Mouse (Mus musculus): ENCODE data around the gene Edc3. TPM values are rescaled to one million over a fixed set of nuclear protein-coding genes. Genes with fewer than 3 reads are reported as not detected.
"Not testable (repeated sequence)": the region's sequence is repeated elsewhere in the genome, so short reads cannot be mapped to it uniquely, and the experiment has no call there.

Gene Edc3
- polyA plus RNA-seq, 1 experiment from 2014 or later: 15.5 TPM

GRCm38 (mm10) chr9:57688606-57689005, 19.7 kb upstream of the Edc3 start:
- no peak overlapping the region for H3K9ac ChIP-seq (ENCODE audit: low read depth, low read length)
- H3K4me2 ChIP-seq: no peak overlapping the region
- H3K27ac ChIP-seq (ENCODE audit: low read depth, low read length): no peak overlapping the region
- no peaks in the 10 kb centered on the region for H3K27me3 ChIP-seq (ENCODE audit: control insufficient read depth, insufficient read depth, low read length)
- no peak for ATAC-seq (replicated peaks; ENCODE audit: insufficient number of reproducible peaks, low FRiP score, low TSS enrichment)
- no peaks in the 10 kb centered on the region for H3K36me3 ChIP-seq (ENCODE audit: control insufficient read depth, insufficient read depth, low read length)
- no peaks in the 10 kb centered on the region for H3K9me3 ChIP-seq (replicated peaks; ENCODE audit: control insufficient read depth, low read length)
- H3K4me3 ChIP-seq (ENCODE audit: low read depth, low read length): no peak overlapping the region
- no peaks in the 10 kb centered on the region for H3K4me1 ChIP-seq (ENCODE audit: control insufficient read depth, insufficient read depth, low read length)
- 72% methylated on average over 2 of the region's 2 CpGs for WGBS (ENCODE audit: insufficient replicate concordance)

GRCm38 (mm10) chr9:57694108-57694507, 14.2 kb upstream of the Edc3 start:
- no peak overlapping the region for H3K4me3 ChIP-seq (ENCODE audit: low read depth, low read length)
- no peak overlapping the region for H3K27ac ChIP-seq (ENCODE audit: low read depth, low read length)
- H3K4me2 ChIP-seq: no peak overlapping the region
- ATAC-seq (replicated peaks; ENCODE audit: insufficient number of reproducible peaks, low FRiP score, low TSS enrichment): no peak
- H3K36me3 ChIP-seq (ENCODE audit: control insufficient read depth, insufficient read depth, low read length): no peaks in the 10 kb centered on the region
- no peak overlapping the region for H3K9ac ChIP-seq (ENCODE audit: low read depth, low read length)
- 79% methylated on average over 2 of the region's 2 CpGs for WGBS (ENCODE audit: insufficient replicate concordance)
- H3K27me3 ChIP-seq (ENCODE audit: control insufficient read depth, insufficient read depth, low read length): peaks cover 26% of the 10 kb centered on the region
- peaks cover 8% of the 10 kb centered on the region; the same call in 1 of the 2 replicates for H3K4me1 ChIP-seq (ENCODE audit: control insufficient read depth, insufficient read depth, low read length)
- H3K9me3 ChIP-seq (replicated peaks; ENCODE audit: control insufficient read depth, low read length): no peaks in the 10 kb centered on the region

- Histone ChIP-seq H3K4me3 (ENCODE audit: low read depth, low read length) (peak overlapping the region; percentile 50), H3K27me3 (ENCODE audit: control insufficient read depth, insufficient read depth, low read length) (peaks cover 26% of the 10 kb centered on the region)
- no peak for ATAC-seq (replicated peaks; ENCODE audit: insufficient number of reproducible peaks, low FRiP score, low TSS enrichment)
Measured at GRCm38 (mm10) chr9:57696380-57697285, 11.7 kb upstream of the Edc3 start.

GRCm38 (mm10) chr9:57697380-57697779, 11.0 kb upstream of the Edc3 start:
- no peak overlapping the region for H3K4me3 ChIP-seq (ENCODE audit: low read depth, low read length)

More at GRCm38 (mm10) chr9:57696380-57697285, 11.7 kb upstream of the Edc3 start:
- peaks cover 8% of the 10 kb centered on the region; the same call in 1 of the 2 replicates for H3K4me1 ChIP-seq (ENCODE audit: control insufficient read depth, insufficient read depth, low read length)
- no peak overlapping the region for H3K27ac ChIP-seq (ENCODE audit: low read depth, low read length)
- H3K9me3 ChIP-seq (replicated peaks; ENCODE audit: control insufficient read depth, low read length): no peaks in the 10 kb centered on the region
- H3K4me2 ChIP-seq: peak overlapping the region; percentile 83
- peak overlapping the region; percentile 39 for H3K9ac ChIP-seq (ENCODE audit: low read depth, low read length)
- H3K36me3 ChIP-seq (ENCODE audit: control insufficient read depth, insufficient read depth, low read length): no peaks in the 10 kb centered on the region
- 1% methylated on average over 42 of the region's 42 CpGs for WGBS (ENCODE audit: insufficient replicate concordance)

GRCm38 (mm10) chr9:57698466-57699150, 9.7 kb upstream of the Edc3 start:
- Histone ChIP-seq H3K4me2 (no peak overlapping the region), H3K4me3 (ENCODE audit: low read depth, low read length) (no peak overlapping the region), H3K9ac (ENCODE audit: low read depth, low read length) (no peak overlapping the region), H3K9me3 (replicated peaks; ENCODE audit: control insufficient read depth, low read length) (no peaks in the 10 kb centered on the region), H3K27me3 (ENCODE audit: control insufficient read depth, insufficient read depth, low read length) (peaks cover 26% of the 10 kb centered on the region), H3K27ac (ENCODE audit: low read depth, low read length) (no peak overlapping the region), H3K36me3 (ENCODE audit: control insufficient read depth, insufficient read depth, low read length) (no peaks in the 10 kb centered on the region), H3K4me1 (ENCODE audit: control insufficient read depth, insufficient read depth, low read length) (peaks cover 8% of the 10 kb centered on the region; the same call in 1 of the 2 replicates)
- no peak for ATAC-seq (replicated peaks; ENCODE audit: insufficient number of reproducible peaks, low FRiP score, low TSS enrichment)
- 67% methylated on average over 1 of the region's 1 CpGs for WGBS (ENCODE audit: insufficient replicate concordance)

More at GRCm38 (mm10) chr9:57697380-57697779, 11.0 kb upstream of the Edc3 start:
- H3K9ac ChIP-seq (ENCODE audit: low read depth, low read length): no peak overlapping the region
- no peaks in the 10 kb centered on the region for H3K36me3 ChIP-seq (ENCODE audit: control insufficient read depth, insufficient read depth, low read length)
- WGBS (ENCODE audit: insufficient replicate concordance): 8% methylated on average over 4 of the region's 4 CpGs
- H3K27ac ChIP-seq (ENCODE audit: low read depth, low read length): no peak overlapping the region
- H3K4me1 ChIP-seq (ENCODE audit: control insufficient read depth, insufficient read depth, low read length): peaks cover 8% of the 10 kb centered on the region; the same call in 1 of the 2 replicates
- 0 out of 2 replicates have a peak, but pooled peaks have one; percentile 14 for ATAC-seq (replicated peaks; ENCODE audit: insufficient number of reproducible peaks, low FRiP score, low TSS enrichment)
- peak overlapping the region; percentile 83 for H3K4me2 ChIP-seq
- H3K27me3 ChIP-seq (ENCODE audit: control insufficient read depth, insufficient read depth, low read length): peaks cover 26% of the 10 kb centered on the region
- no peaks in the 10 kb centered on the region for H3K9me3 ChIP-seq (replicated peaks; ENCODE audit: control insufficient read depth, low read length)

GRCm38 (mm10) chr9:57706496-57706895, 1.8 kb upstream of the Edc3 start:
- Histone ChIP-seq H3K9ac (ENCODE audit: low read depth, low read length) (no peak overlapping the region), H3K27ac (ENCODE audit: low read depth, low read length) (no peak overlapping the region), H3K36me3 (ENCODE audit: control insufficient read depth, insufficient read depth, low read length) (no peaks in the 10 kb centered on the region), H3K4me1 (ENCODE audit: control insufficient read depth, insufficient read depth, low read length) (peaks cover 4% of the 10 kb centered on the region), H3K4me2 (no peak overlapping the region), H3K4me3 (ENCODE audit: low read depth, low read length) (no peak overlapping the region), H3K27me3 (ENCODE audit: control insufficient read depth, insufficient read depth, low read length) (no peaks in the 10 kb centered on the region), H3K9me3 (replicated peaks; ENCODE audit: control insufficient read depth, low read length) (no peaks in the 10 kb centered on the region)
- 84% methylated on average over 3 of the region's 3 CpGs for WGBS (ENCODE audit: insufficient replicate concordance)
- ATAC-seq (replicated peaks; ENCODE audit: insufficient number of reproducible peaks, low FRiP score, low TSS enrichment): no peak

- Histone ChIP-seq H3K4me2 (peak overlapping the region; percentile 78), H3K9ac (ENCODE audit: low read depth, low read length) (peak overlapping the region; percentile 95), H3K4me3 (ENCODE audit: low read depth, low read length) (peak overlapping the region; percentile 84), H3K36me3 (ENCODE audit: control insufficient read depth, insufficient read depth, low read length) (peaks cover 7% of the 10 kb centered on the region), H3K27ac (ENCODE audit: low read depth, low read length) (peak overlapping the region; percentile 73), H3K9me3 (replicated peaks; ENCODE audit: control insufficient read depth, low read length) (no peaks in the 10 kb centered on the region), H3K4me1 (ENCODE audit: control insufficient read depth, insufficient read depth, low read length) (peaks cover 4% of the 10 kb centered on the region), H3K27me3 (ENCODE audit: control insufficient read depth, insufficient read depth, low read length) (no peaks in the 10 kb centered on the region)
- ATAC-seq (replicated peaks; ENCODE audit: insufficient number of reproducible peaks, low FRiP score, low TSS enrichment): no peak; the same call in 1 of the 2 replicates
- WGBS (ENCODE audit: insufficient replicate concordance): 2% methylated on average over 38 of the region's 39 CpGs
Measured at GRCm38 (mm10) chr9:57708720-57709274, 457 bp downstream of the Edc3 start.

- H3K27me3 ChIP-seq (ENCODE audit: control insufficient read depth, insufficient read depth, low read length); H3K9me3 ChIP-seq (replicated peaks; ENCODE audit: control insufficient read depth, low read length); H3K4me2 ChIP-seq; H3K4me3 ChIP-seq (ENCODE audit: low read depth, low read length); H3K4me1 ChIP-seq (ENCODE audit: control insufficient read depth, insufficient read depth, low read length); H3K9ac ChIP-seq (ENCODE audit: low read depth, low read length); ATAC-seq (replicated peaks; ENCODE audit: insufficient number of reproducible peaks, low FRiP score, low TSS enrichment); H3K27ac ChIP-seq (ENCODE audit: low read depth, low read length): not testable (repeated sequence)
- 94% methylated on average over 5 of the region's 5 CpGs for WGBS (ENCODE audit: insufficient replicate concordance)
- H3K36me3 ChIP-seq (ENCODE audit: control insufficient read depth, insufficient read depth, low read length): peaks cover 13% of the 10 kb centered on the region
Measured at GRCm38 (mm10) chr9:57710214-57710613, 1.9 kb downstream of the Edc3 start.

All from heart, embryonic 11.5 days (tissue).